Mouse (Mus musculus): Measurements from ENCODE around the gene Myo10. TPM values are rescaled to one million over a fixed set of nuclear protein-coding genes. Genes with fewer than 3 reads are reported as not detected.

Gene Myo10
- polyA plus RNA-seq, 1 experiment from 2014 or later, result 32.5 TPM

DNA sequence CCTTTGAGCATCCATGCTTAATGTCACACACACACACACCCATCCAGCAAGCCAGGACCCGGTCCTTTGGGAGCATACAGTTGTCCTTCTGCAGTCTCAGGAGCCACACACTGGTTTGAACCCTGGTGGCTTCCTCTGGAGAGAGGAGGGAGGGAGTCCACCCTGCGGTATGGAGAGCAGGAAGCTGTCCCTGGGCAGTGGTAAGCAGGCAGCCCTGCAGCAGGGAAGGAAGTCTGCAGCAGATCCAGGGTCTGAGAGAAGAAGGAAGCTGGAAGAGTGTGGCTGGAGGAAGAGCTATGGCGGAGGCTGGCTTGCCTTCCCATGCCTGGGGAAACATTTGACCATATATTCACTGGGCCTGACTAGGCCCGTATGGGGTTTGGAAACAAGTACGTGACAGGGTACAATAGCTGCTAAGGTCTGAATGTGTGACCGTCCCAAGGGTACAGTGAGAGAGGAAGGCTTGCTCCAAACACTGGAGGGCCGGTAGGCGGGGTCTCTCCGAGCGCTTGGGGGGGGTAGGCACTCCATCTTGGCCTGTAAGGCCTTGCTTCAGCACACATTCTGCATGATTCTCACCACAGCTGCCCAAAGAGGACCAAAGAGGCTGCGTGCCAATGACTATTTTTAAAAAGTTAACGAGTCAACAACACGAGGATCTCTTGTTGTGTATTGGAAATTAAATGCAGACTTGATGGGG lies 142.5 kb downstream of the Myo10 start:
- H3K4me1 ChIP-seq (replicated peaks; ENCODE audit: control insufficient read depth, insufficient read depth, low read length), result peaks cover 35% of the 10 kb centered on the region
- H3K4me2 ChIP-seq (ENCODE audit: low read length), result no peak overlapping the region
- no peak for ATAC-seq (replicated peaks; ENCODE audit: low FRiP score, low TSS enrichment, low read depth)
- H3K27ac ChIP-seq (ENCODE audit: low read depth), result no peak overlapping the region; the same call in 1 of the 2 replicates
- no peaks in the 10 kb centered on the region for H3K27me3 ChIP-seq (replicated peaks; ENCODE audit: control insufficient read depth, insufficient read depth, low read length)
- 82% methylated on average over 13 of the region's 13 CpGs for WGBS
- DNase-seq (ENCODE audit: low spot score), result no peak
- no peaks in the 10 kb centered on the region for H3K9me3 ChIP-seq (ENCODE audit: control insufficient read depth, low read length)
- H3K36me3 ChIP-seq (ENCODE audit: control insufficient read depth, insufficient read depth, low read length), result peaks cover 5% of the 10 kb centered on the region; the same call in 1 of the 2 replicates
- H3K4me3 ChIP-seq (ENCODE audit: low read depth, low read length), result no peak overlapping the region
- H3K9ac ChIP-seq (ENCODE audit: low read length), result no peak overlapping the region

DNA sequence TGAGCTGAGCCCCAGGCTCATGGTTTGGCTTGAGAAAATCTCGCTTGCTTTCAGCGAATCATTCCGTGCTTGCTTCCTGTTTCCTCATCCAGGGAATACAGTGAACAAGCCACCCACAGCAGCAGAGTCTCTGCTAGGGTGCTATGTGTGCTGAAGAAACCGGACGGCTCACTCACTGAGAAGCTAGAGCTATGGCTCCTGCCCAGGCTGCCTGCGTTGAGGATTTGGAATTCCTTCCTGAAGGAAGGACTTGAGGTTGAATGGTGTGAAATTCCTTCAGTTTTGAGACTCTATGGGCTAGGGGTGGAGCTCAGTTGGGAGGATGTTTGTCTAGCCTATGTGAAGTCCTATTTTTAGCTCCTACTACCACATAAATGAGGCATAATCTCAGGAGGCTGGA lies 145.5 kb downstream of the Myo10 start:
- Histone ChIP-seq H3K27me3 (replicated peaks; ENCODE audit: control insufficient read depth, insufficient read depth, low read length) (no peaks in the 10 kb centered on the region), H3K36me3 (ENCODE audit: control insufficient read depth, insufficient read depth, low read length) (peaks cover 5% of the 10 kb centered on the region; the same call in 1 of the 2 replicates), H3K9ac (ENCODE audit: low read length) (no peak overlapping the region), H3K4me3 (ENCODE audit: low read depth, low read length) (no peak overlapping the region), H3K9me3 (ENCODE audit: control insufficient read depth, low read length) (no peaks in the 10 kb centered on the region), H3K4me1 (replicated peaks; ENCODE audit: control insufficient read depth, insufficient read depth, low read length) (peaks cover 20% of the 10 kb centered on the region; the same call in 1 of the 2 replicates), H3K27ac (ENCODE audit: low read depth) (peak overlapping the region; percentile 28; the same call in 1 of the 2 replicates), H3K4me2 (ENCODE audit: low read length) (no peak overlapping the region)
- no peak for DNase-seq (ENCODE audit: low spot score)
- 43% methylated on average over 6 of the region's 6 CpGs for WGBS
- no peak for ATAC-seq (replicated peaks; ENCODE audit: low FRiP score, low TSS enrichment, low read depth)

DNA sequence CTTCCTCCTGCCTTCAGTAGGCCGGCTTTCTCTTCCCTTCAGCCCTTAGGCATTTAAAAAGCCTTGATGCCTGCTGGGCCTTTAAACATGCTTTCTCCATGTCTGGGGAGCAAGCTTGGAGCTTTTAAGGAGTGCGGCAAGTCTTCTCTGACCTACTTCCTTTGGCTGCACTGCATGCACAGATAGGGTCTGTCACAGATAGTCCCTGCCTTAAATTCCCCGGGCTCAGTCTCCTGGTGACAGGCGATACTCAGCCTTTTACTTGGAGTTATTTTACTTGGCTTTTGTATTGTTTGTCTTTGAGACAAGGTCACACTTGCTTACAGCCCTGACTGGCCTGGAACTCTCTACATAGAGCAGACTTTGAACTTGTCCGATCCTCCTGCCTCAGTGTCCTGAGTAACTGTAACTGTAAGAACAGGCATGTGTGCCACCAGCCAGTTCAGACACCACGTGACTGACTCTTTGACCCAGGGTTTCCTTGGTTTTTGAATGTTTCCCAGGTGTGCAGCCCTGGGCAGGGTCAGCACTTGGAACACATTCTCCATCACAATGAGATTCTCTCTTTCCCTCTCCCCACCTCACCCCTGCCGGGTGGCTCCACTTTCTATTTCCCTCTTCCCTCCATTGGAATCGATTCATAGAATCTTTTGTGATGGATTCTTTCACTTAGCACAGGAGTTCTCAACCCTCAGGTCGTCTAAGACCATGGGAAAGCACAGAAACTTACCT lies 147.4 kb downstream of the Myo10 start:
- no peak overlapping the region for H3K4me3 ChIP-seq (ENCODE audit: low read depth, low read length)
- ATAC-seq (replicated peaks; ENCODE audit: low FRiP score, low TSS enrichment, low read depth) (no peak), DNase-seq (ENCODE audit: low spot score) (no peak)
- no peak overlapping the region for H3K27ac ChIP-seq (ENCODE audit: low read depth)
- H3K27me3 ChIP-seq (replicated peaks; ENCODE audit: control insufficient read depth, insufficient read depth, low read length), result no peaks in the 10 kb centered on the region
- WGBS, result 81% methylated on average over 9 of the region's 9 CpGs
- peaks cover 23% of the 10 kb centered on the region for H3K4me1 ChIP-seq (replicated peaks; ENCODE audit: control insufficient read depth, insufficient read depth, low read length)
- no peak overlapping the region for H3K4me2 ChIP-seq (ENCODE audit: low read length)
- H3K36me3 ChIP-seq (ENCODE audit: control insufficient read depth, insufficient read depth, low read length), result peaks cover 5% of the 10 kb centered on the region; the same call in 1 of the 2 replicates
- no peak overlapping the region for H3K9ac ChIP-seq (ENCODE audit: low read length)
- no peaks in the 10 kb centered on the region for H3K9me3 ChIP-seq (ENCODE audit: control insufficient read depth, low read length)

- ATAC-seq (replicated peaks; ENCODE audit: low FRiP score, low TSS enrichment, low read depth) (no peak), DNase-seq (ENCODE audit: low spot score) (no peak)
- Histone ChIP-seq H3K27me3 (replicated peaks; ENCODE audit: control insufficient read depth, insufficient read depth, low read length) (no peaks in the 10 kb centered on the region), H3K36me3 (ENCODE audit: control insufficient read depth, insufficient read depth, low read length) (peaks cover 5% of the 10 kb centered on the region; the same call in 1 of the 2 replicates), H3K4me3 (ENCODE audit: low read depth, low read length) (no peak overlapping the region), H3K4me1 (replicated peaks; ENCODE audit: control insufficient read depth, insufficient read depth, low read length) (peaks cover 25% of the 10 kb centered on the region), H3K9me3 (ENCODE audit: control insufficient read depth, low read length) (no peaks in the 10 kb centered on the region), H3K4me2 (ENCODE audit: low read length) (no peak overlapping the region), H3K9ac (ENCODE audit: low read length) (no peak overlapping the region), H3K27ac (ENCODE audit: low read depth) (no peak overlapping the region)
- 92% methylated on average over 10 of the region's 10 CpGs for WGBS
Observed at GRCm38 (mm10) chr15:25771782-25772181, 149.5 kb downstream of the Myo10 start.

DNA sequence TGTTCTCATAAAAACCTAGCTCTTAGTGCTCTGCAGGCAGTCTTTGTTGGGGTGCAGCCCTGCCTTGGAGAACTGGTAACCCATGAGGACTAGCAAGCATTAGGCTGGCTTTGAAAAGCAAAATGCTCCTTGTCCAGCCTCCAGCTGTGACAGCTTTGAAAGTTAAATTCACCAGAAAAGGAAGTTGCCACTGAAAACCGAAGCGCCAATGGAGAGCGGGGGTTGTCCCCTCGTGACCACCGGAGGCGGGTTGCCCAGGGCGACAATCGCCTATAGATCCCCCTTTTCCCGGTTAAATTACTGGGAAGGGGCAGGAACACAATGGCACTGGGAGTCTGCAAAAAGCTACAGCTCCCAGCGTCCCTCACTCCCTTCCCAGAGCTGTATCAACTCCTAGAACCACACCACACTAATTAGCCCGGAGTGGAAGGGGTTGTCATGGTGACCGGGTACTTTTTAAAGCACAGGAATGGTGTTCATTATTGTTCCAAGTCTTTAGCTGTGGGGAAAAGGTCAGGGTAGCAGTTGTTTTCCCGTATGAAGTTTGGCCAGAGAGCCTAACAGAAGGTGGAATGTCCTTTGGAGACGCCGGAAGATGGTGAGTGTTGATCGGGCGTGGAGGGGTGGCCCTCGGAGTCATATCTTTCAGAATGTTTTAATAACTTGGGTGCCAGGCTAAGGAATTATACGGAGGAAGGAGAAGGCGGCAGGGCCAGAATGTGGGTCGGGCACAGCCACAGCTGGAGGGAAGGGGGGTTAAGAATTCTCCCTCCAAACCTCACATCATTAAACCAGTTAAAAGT lies 151.6 kb downstream of the Myo10 start:
- Histone ChIP-seq H3K4me3 (ENCODE audit: low read depth, low read length) (peak overlapping the region; percentile 37), H3K4me1 (replicated peaks; ENCODE audit: control insufficient read depth, insufficient read depth, low read length) (peaks cover 13% of the 10 kb centered on the region), H3K9ac (ENCODE audit: low read length) (peak overlapping the region; percentile 49), H3K27me3 (replicated peaks; ENCODE audit: control insufficient read depth, insufficient read depth, low read length) (no peaks in the 10 kb centered on the region), H3K36me3 (ENCODE audit: control insufficient read depth, insufficient read depth, low read length) (peaks cover 22% of the 10 kb centered on the region), H3K27ac (ENCODE audit: low read depth) (peak overlapping the region; percentile 90), H3K4me2 (ENCODE audit: low read length) (peak overlapping the region; percentile 55), H3K9me3 (ENCODE audit: control insufficient read depth, low read length) (no peaks in the 10 kb centered on the region)
- ATAC-seq (replicated peaks; ENCODE audit: low FRiP score, low TSS enrichment, low read depth) (peak; percentile 60; the same call in 1 of the 2 replicates), DNase-seq (ENCODE audit: low spot score) (peak; percentile 73)
- 7% methylated on average over 21 of the region's 21 CpGs for WGBS

- DNase-seq (ENCODE audit: low spot score) (no peak), ATAC-seq (replicated peaks; ENCODE audit: low FRiP score, low TSS enrichment, low read depth) (no peak)
- 64% methylated on average over 8 of the region's 8 CpGs for WGBS
Observed at GRCm38 (mm10) chr15:25778937-25779336, 156.6 kb downstream of the Myo10 start.

DNA sequence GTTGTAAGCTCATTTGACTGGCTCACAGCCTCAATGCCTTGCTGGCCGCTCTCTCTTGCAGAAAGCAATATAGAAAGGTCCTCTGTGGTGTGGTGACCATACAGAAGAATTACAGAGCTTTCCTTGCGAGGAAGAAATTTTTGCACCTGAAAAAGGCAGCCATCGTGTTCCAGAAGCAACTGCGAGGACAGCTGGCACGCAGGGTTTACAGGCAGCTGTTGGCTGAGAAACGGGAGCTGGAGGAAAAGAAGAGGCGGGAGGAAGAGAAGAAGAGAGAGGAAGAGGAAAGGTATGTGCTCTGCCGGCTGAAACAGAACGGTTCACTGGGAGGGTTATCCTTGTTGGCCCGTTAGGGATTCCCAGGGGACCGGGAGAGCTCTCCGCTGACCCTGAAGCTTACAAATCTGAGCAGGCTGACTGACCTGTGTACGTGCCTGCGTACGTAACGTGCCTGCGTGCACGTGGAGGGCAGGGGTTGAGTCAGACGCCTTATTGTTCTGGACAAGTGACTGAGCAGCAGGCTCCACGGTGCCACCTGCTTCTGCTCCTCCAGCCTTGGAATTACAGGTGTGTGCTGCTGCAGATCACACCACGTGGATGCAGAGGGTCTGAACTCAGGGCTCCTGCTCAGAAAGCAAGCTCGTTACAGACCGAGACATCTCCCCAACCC lies 157.3 kb downstream of the Myo10 start:
- H3K27ac ChIP-seq (ENCODE audit: low read depth), result no peak overlapping the region
- peaks cover 5% of the 10 kb centered on the region; the same call in 1 of the 2 replicates for H3K4me1 ChIP-seq (replicated peaks; ENCODE audit: control insufficient read depth, insufficient read depth, low read length)
- H3K9me3 ChIP-seq (ENCODE audit: control insufficient read depth, low read length), result no peaks in the 10 kb centered on the region
- ATAC-seq (replicated peaks; ENCODE audit: low FRiP score, low TSS enrichment, low read depth) (no peak), DNase-seq (ENCODE audit: low spot score) (no peak)
- WGBS, result 85% methylated on average over 23 of the region's 23 CpGs
- no peak overlapping the region for H3K9ac ChIP-seq (ENCODE audit: low read length)
- H3K36me3 ChIP-seq (ENCODE audit: control insufficient read depth, insufficient read depth, low read length), result peaks cover 78% of the 10 kb centered on the region
- no peaks in the 10 kb centered on the region for H3K27me3 ChIP-seq (replicated peaks; ENCODE audit: control insufficient read depth, insufficient read depth, low read length)
- no peak overlapping the region for H3K4me3 ChIP-seq (ENCODE audit: low read depth, low read length)
- H3K4me2 ChIP-seq (ENCODE audit: low read length), result no peak overlapping the region

More at GRCm38 (mm10) chr15:25778937-25779336, 156.6 kb downstream of the Myo10 start:
- H3K36me3 ChIP-seq (ENCODE audit: control insufficient read depth, insufficient read depth, low read length), result peaks cover 71% of the 10 kb centered on the region
- no peak overlapping the region for H3K27ac ChIP-seq (ENCODE audit: low read depth)
- no peaks in the 10 kb centered on the region for H3K9me3 ChIP-seq (ENCODE audit: control insufficient read depth, low read length)
- H3K9ac ChIP-seq (ENCODE audit: low read length), result no peak overlapping the region
- no peak overlapping the region for H3K4me2 ChIP-seq (ENCODE audit: low read length)
- peaks cover 5% of the 10 kb centered on the region; the same call in 1 of the 2 replicates for H3K4me1 ChIP-seq (replicated peaks; ENCODE audit: control insufficient read depth, insufficient read depth, low read length)
- H3K27me3 ChIP-seq (replicated peaks; ENCODE audit: control insufficient read depth, insufficient read depth, low read length), result no peaks in the 10 kb centered on the region
- H3K4me3 ChIP-seq (ENCODE audit: low read depth, low read length), result no peak overlapping the region

- no peak overlapping the region for H3K4me3 ChIP-seq (ENCODE audit: low read depth, low read length)
- DNase-seq (ENCODE audit: low spot score) (no peak), ATAC-seq (replicated peaks; ENCODE audit: low FRiP score, low TSS enrichment, low read depth) (no peak)
- no peaks in the 10 kb centered on the region for H3K27me3 ChIP-seq (replicated peaks; ENCODE audit: control insufficient read depth, insufficient read depth, low read length)
- no peak overlapping the region for H3K4me2 ChIP-seq (ENCODE audit: low read length)
- no peak overlapping the region for H3K27ac ChIP-seq (ENCODE audit: low read depth)
- 87% methylated on average over 33 of the region's 33 CpGs for WGBS
- H3K36me3 ChIP-seq (ENCODE audit: control insufficient read depth, insufficient read depth, low read length), result peaks cover 90% of the 10 kb centered on the region
- no peaks in the 10 kb centered on the region; the same call in 1 of the 2 replicates for H3K4me1 ChIP-seq (replicated peaks; ENCODE audit: control insufficient read depth, insufficient read depth, low read length)
- H3K9me3 ChIP-seq (ENCODE audit: control insufficient read depth, low read length), result no peaks in the 10 kb centered on the region
- no peak overlapping the region for H3K9ac ChIP-seq (ENCODE audit: low read length)
Observed at GRCm38 (mm10) chr15:25781053-25781452, 158.7 kb downstream of the Myo10 start.

Measured in intestine, embryonic 14.5 days (tissue).